Mouse (Mus musculus) small intestine, adult 2 months (tissue): ENCODE measurements around the gene Ttc21a.

Experiments used
- CTCF ChIP-seq: fragments of 200-500 bp; IDR thresholded peaks from 2 replicates; pipeline ENCODE4 v1.5.1; 2012; ENCODE audit warnings: low read depth, mild to moderate bottlenecking, control low read depth, inconsistent platforms, low read length, moderate library complexity, mixed read lengths; ENCODE audit not compliant: insufficient replicate concordance, insufficient read length; ENCODE audit errors: extremely low read depth
- POLR2A ChIP-seq: fragments of 200-500 bp; IDR thresholded peaks from 2 replicates; pipeline ENCODE4 v1.6.1; 2012; ENCODE audit warnings: low read depth, mild to moderate bottlenecking, control low read depth, inconsistent platforms, low read length, moderate library complexity

GRCm38 (mm10) chr9:119998776-119999175, 61.4 kb downstream of the Ttc21a start:
- no peak for TF ChIP-seq CTCF
- no peak for TF ChIP-seq POLR2A
